9 mouse cellular contexts compared by ENCODE assay signal in the genomic region with DNA sequence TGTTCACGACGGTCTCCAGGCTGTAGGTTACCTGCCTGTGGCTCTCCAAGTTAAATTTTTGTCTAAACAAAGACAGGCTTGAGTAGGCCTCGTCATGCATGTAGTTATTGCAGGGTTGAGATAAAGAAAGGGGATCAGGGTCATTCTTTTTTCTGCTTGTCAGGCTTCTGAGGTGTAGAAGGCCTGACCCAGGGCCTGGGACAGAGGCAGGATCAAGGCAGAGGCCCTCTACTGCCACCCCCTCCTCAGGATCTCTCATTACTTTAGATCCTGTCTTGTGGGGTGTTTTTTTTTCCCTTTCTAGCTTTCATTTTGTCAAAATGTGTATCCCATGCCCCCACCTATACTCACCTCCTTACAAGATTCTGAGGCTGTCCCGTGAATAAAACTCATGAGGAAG.
DNase-seq lines count a peak whose midpoint lies in the region; ATAC-seq lines count a peak whose summit lies in the region.
"Had no signal": no experiment of that assay in that cellular context is flagged by ENCODE, and none has a peak within 500 bp of the region (broad histone marks: within the 10 kb centered on the region; RNA-seq: fewer than 3 reads in every experiment).

No protein-coding gene starts in this region.

- H3K9ac ChIP-seq in lung, embryonic 16.5 days (ENCODE audit: low read length): peak overlapping the region; percentile 62
- H3K9ac ChIP-seq in limb, embryonic 15.5 days: no peak overlapping the region

- WGBS in lung, embryonic 16.5 days: 31% methylated on average over 4 of the region's 4 CpGs
- WGBS in limb, embryonic 15.5 days: 44% methylated on average over 4 of the region's 4 CpGs

- DNase-seq in embryo, embryonic 10 days (ENCODE audit: low spot score): peak; percentile 6
- no peak for DNase-seq in embryo, embryonic 11 days
- no peak for DNase-seq in lung, adult 18-20 months
- DNase-seq in retina, embryonic 14.5 days (ENCODE audit: low spot score): no peak
- no peak for DNase-seq in layer of hippocampus, adult 11-12 months (ENCODE audit: low spot score)
- DNase-seq: cerebellum, adult 11 months had no signal

- peak overlapping the region; percentile 48 for H3K4me2 ChIP-seq in lung, embryonic 16.5 days (ENCODE audit: low read depth, low read length)
- H3K4me2 ChIP-seq in limb, embryonic 15.5 days: peak overlapping the region; percentile 92; the same call in 1 of the 2 replicates

- no peaks in the 10 kb centered on the region for H3K36me3 ChIP-seq in lung, embryonic 16.5 days (ENCODE audit: control insufficient read depth, insufficient read depth, low read length)
- H3K36me3 ChIP-seq in limb, embryonic 15.5 days: no peaks in the 10 kb centered on the region

- peaks cover 78% of the 10 kb centered on the region for H3K4me1 ChIP-seq in lung, embryonic 16.5 days (replicated peaks; ENCODE audit: control insufficient read depth, insufficient read depth, low read length)
- peaks cover 77% of the 10 kb centered on the region for H3K4me1 ChIP-seq in limb, embryonic 15.5 days

- no peak for ATAC-seq in lung, embryonic 16.5 days (ENCODE audit: low read depth)
- no peak for ATAC-seq in limb, embryonic 15.5 days (ENCODE audit: insufficient number of reproducible peaks, low FRiP score, low TSS enrichment, low read depth)
- ATAC-seq in inflammation-experienced regulatory T-cells, adult 6 months: no peak

- H3K4me3 ChIP-seq in lung, embryonic 16.5 days (ENCODE audit: low read length): no peak overlapping the region
- peak overlapping the region; percentile 20; the same call in 1 of the 2 replicates for H3K4me3 ChIP-seq in limb, embryonic 15.5 days

- H3K27me3 ChIP-seq in lung, embryonic 16.5 days (ENCODE audit: control insufficient read depth, insufficient read depth, low read depth, low read length): no peaks in the 10 kb centered on the region
- H3K27me3 ChIP-seq in limb, embryonic 15.5 days: no peaks in the 10 kb centered on the region

- H3K9me3 ChIP-seq in lung, embryonic 16.5 days (ENCODE audit: control insufficient read depth, low read length): no peaks in the 10 kb centered on the region
- H3K9me3 ChIP-seq in limb, embryonic 15.5 days: no peaks in the 10 kb centered on the region

- H3K27ac ChIP-seq in lung, embryonic 16.5 days (ENCODE audit: low read length): peak overlapping the region; percentile 78
- peak overlapping the region; percentile 95 for H3K27ac ChIP-seq in limb, embryonic 15.5 days
